Mouse (Mus musculus) intestine, embryonic 15.5 days (tissue): ENCODE results near the gene Them7. TPM values are rescaled to one million over a fixed set of nuclear protein-coding genes. Genes with fewer than 3 reads are reported as not detected.

Experiments used
- ATAC-seq: fragments of 200-750 bp; cut with Nextera tagmentation; 2 replicates; pipeline ENCODE4 v1.8.0; 2017; ENCODE audit warnings: moderate TSS enrichment, moderate library complexity
- H3K27ac ChIP-seq: fragments of 300-500 bp; sonication (generic); 2 replicates; pipeline ENCODE4 v1.5.1; 2015; ENCODE audit warnings: mild to moderate bottlenecking, inconsistent platforms
- H3K27me3 ChIP-seq: fragments of 300-500 bp; sonication (generic); replicated peaks from 2 replicates; pipeline ENCODE4 v1.6.1; 2015; ENCODE audit warnings: inconsistent platforms
- H3K36me3 ChIP-seq: fragments of 300-500 bp; sonication (generic); 2 replicates; pipeline ENCODE4 v1.6.1; 2015; ENCODE audit warnings: inconsistent platforms
- H3K4me1 ChIP-seq: fragments of 300-500 bp; sonication (generic); replicated peaks from 2 replicates; pipeline ENCODE4 v1.6.1; 2015; ENCODE audit warnings: inconsistent platforms
- H3K4me2 ChIP-seq: fragments of 300-500 bp; sonication (generic); replicated peaks from 2 replicates; pipeline ENCODE4 v1.6.1; 2015; ENCODE audit warnings: mild to moderate bottlenecking, inconsistent platforms
- H3K4me3 ChIP-seq: fragments of 300-500 bp; sonication (generic); replicated peaks from 2 replicates; pipeline ENCODE4 v1.5.1; 2015; ENCODE audit warnings: inconsistent platforms
- H3K9ac ChIP-seq: fragments of 300-500 bp; sonication (generic); 2 replicates; pipeline ENCODE4 v1.6.1; 2015; ENCODE audit warnings: inconsistent platforms
- H3K9me3 ChIP-seq: fragments of 300-500 bp; sonication (generic); 2 replicates; pipeline ENCODE4 v1.6.1; 2016; ENCODE audit warnings: inconsistent platforms
- WGBS: fragments of 180-500 bp; shearing (Covaris S2); methylation state at CpG from one replicate; pipeline ENCODE4 v1.1.7; 2015; 5-methylcytosine and 5-hydroxymethylcytosine counted together
- polyA plus RNA-seq: library from polyadenylated mRNA; unstranded; fragments of >200 nt; fragmentation: Nextera tagmentation; extraction: Ambion mirVana; gene quantifications from 2 replicates; pipeline ENCODE4 v1.2.1, GENCODE M21; 2015

Them7 gene
- polyA plus RNA-seq, 1 experiment from 2014 or later: 1.7 TPM

- Histone ChIP-seq H3K9me3 (no peaks in the 10 kb centered on the region), H3K36me3 (no peaks in the 10 kb centered on the region), H3K4me2 (0 out of 2 replicates have a peak overlapping the region, but pooled peaks have one; percentile 7), H3K4me3 (no peak overlapping the region), H3K9ac (no peak overlapping the region), H3K27me3 (peaks cover 3% of the 10 kb centered on the region; the same call in 1 of the 2 replicates), H3K27ac (no peak overlapping the region), H3K4me1 (no peaks in the 10 kb centered on the region)
- no peak for ATAC-seq
- WGBS: 28% methylated on average over 14 of the region's 14 CpGs
These were observed 146.6 kb downstream of the Them7 start for GRCm38 (mm10) chr2:105370698-105371097.

GRCm38 (mm10) chr2:105372156-105372555, 148.0 kb downstream of the Them7 start:
- Histone ChIP-seq H3K36me3 (no peaks in the 10 kb centered on the region), H3K9me3 (no peaks in the 10 kb centered on the region), H3K9ac (no peak overlapping the region), H3K4me2 (no peak overlapping the region), H3K4me1 (no peaks in the 10 kb centered on the region), H3K27ac (no peak overlapping the region), H3K27me3 (peaks cover 3% of the 10 kb centered on the region; the same call in 1 of the 2 replicates), H3K4me3 (no peak overlapping the region)
- 90% methylated on average over 6 of the region's 6 CpGs for WGBS
- ATAC-seq: no peak

- Histone ChIP-seq H3K4me1 (no peaks in the 10 kb centered on the region), H3K36me3 (no peaks in the 10 kb centered on the region), H3K9me3 (no peaks in the 10 kb centered on the region), H3K9ac (no peak overlapping the region), H3K4me3 (no peak overlapping the region), H3K27me3 (peaks cover 3% of the 10 kb centered on the region; the same call in 1 of the 2 replicates), H3K27ac (no peak overlapping the region), H3K4me2 (no peak overlapping the region)
- ATAC-seq: no peak
- 74% methylated on average over 5 of the region's 5 CpGs for WGBS
These were observed 148.6 kb downstream of the Them7 start for GRCm38 (mm10) chr2:105372727-105373126.

GRCm38 (mm10) chr2:105373658-105374057, 149.5 kb downstream of the Them7 start:
- Histone ChIP-seq H3K4me2 (no peak overlapping the region), H3K4me1 (no peaks in the 10 kb centered on the region), H3K4me3 (no peak overlapping the region), H3K27ac (no peak overlapping the region), H3K27me3 (peaks cover 3% of the 10 kb centered on the region; the same call in 1 of the 2 replicates), H3K9ac (no peak overlapping the region), H3K9me3 (no peaks in the 10 kb centered on the region), H3K36me3 (no peaks in the 10 kb centered on the region)
- no peak for ATAC-seq
- 84% methylated on average over 11 of the region's 11 CpGs for WGBS

- H3K4me2 ChIP-seq: no peak overlapping the region
- H3K9me3 ChIP-seq: no peaks in the 10 kb centered on the region
- no peak overlapping the region for H3K4me3 ChIP-seq
- no peaks in the 10 kb centered on the region for H3K4me1 ChIP-seq
- H3K27me3 ChIP-seq: peaks cover 3% of the 10 kb centered on the region; the same call in 1 of the 2 replicates
- no peak overlapping the region for H3K27ac ChIP-seq
- WGBS: 82% methylated on average over 7 of the region's 7 CpGs
- no peak overlapping the region for H3K9ac ChIP-seq
- peak; percentile 78 for ATAC-seq
- no peaks in the 10 kb centered on the region for H3K36me3 ChIP-seq
These were observed 151.1 kb downstream of the Them7 start for GRCm38 (mm10) chr2:105375261-105375660.

- WGBS: 72% methylated on average over 4 of the region's 4 CpGs
- no peaks in the 10 kb centered on the region for H3K36me3 ChIP-seq
- H3K27ac ChIP-seq: no peak overlapping the region
- H3K27me3 ChIP-seq: peaks cover 3% of the 10 kb centered on the region; the same call in 1 of the 2 replicates
- H3K4me1 ChIP-seq: no peaks in the 10 kb centered on the region
- no peak overlapping the region for H3K4me3 ChIP-seq
- no peak overlapping the region for H3K9ac ChIP-seq
- no peak for ATAC-seq
- H3K9me3 ChIP-seq: no peaks in the 10 kb centered on the region
- no peak overlapping the region for H3K4me2 ChIP-seq
These were observed 151.6 kb downstream of the Them7 start for GRCm38 (mm10) chr2:105375705-105376104.

- ATAC-seq: no peak
- no peak overlapping the region for H3K4me2 ChIP-seq
- no peaks in the 10 kb centered on the region for H3K27me3 ChIP-seq
- WGBS: 54% methylated on average over 1 of the region's 1 CpGs
- no peak overlapping the region for H3K27ac ChIP-seq
- no peaks in the 10 kb centered on the region for H3K9me3 ChIP-seq
- H3K4me1 ChIP-seq: no peaks in the 10 kb centered on the region
- no peaks in the 10 kb centered on the region for H3K36me3 ChIP-seq
- no peak overlapping the region for H3K4me3 ChIP-seq
- H3K9ac ChIP-seq: no peak overlapping the region
These were observed 155.6 kb downstream of the Them7 start for GRCm38 (mm10) chr2:105379682-105380081.

GRCm38 (mm10) chr2:105380757-105381319, 156.7 kb downstream of the Them7 start:
- Histone ChIP-seq H3K27ac (no peak overlapping the region), H3K4me1 (no peaks in the 10 kb centered on the region), H3K9ac (no peak overlapping the region), H3K4me2 (no peak overlapping the region), H3K9me3 (no peaks in the 10 kb centered on the region), H3K27me3 (no peaks in the 10 kb centered on the region), H3K36me3 (peaks cover 4% of the 10 kb centered on the region; the same call in 1 of the 2 replicates), H3K4me3 (no peak overlapping the region)
- WGBS: 87% methylated on average over 3 of the region's 3 CpGs
- ATAC-seq: no peak

- no peaks in the 10 kb centered on the region for H3K4me1 ChIP-seq
- no peak overlapping the region for H3K9ac ChIP-seq
- H3K4me3 ChIP-seq: no peak overlapping the region
- no peak overlapping the region for H3K4me2 ChIP-seq
- no peak for ATAC-seq
- H3K9me3 ChIP-seq: no peaks in the 10 kb centered on the region
- peaks cover 17% of the 10 kb centered on the region for H3K36me3 ChIP-seq
- H3K27ac ChIP-seq: no peak overlapping the region
- H3K27me3 ChIP-seq: no peaks in the 10 kb centered on the region
- 84% methylated on average over 8 of the region's 8 CpGs for WGBS
These were observed 158.9 kb downstream of the Them7 start for GRCm38 (mm10) chr2:105383063-105383462.

GRCm38 (mm10) chr2:105384998-105385397, 160.9 kb downstream of the Them7 start:
- no peak overlapping the region for H3K4me3 ChIP-seq
- peaks cover 25% of the 10 kb centered on the region for H3K36me3 ChIP-seq
- no peaks in the 10 kb centered on the region for H3K27me3 ChIP-seq
- H3K9me3 ChIP-seq: no peaks in the 10 kb centered on the region
- H3K4me1 ChIP-seq: no peaks in the 10 kb centered on the region
- WGBS: 78% methylated on average over 3 of the region's 3 CpGs
- no peak for ATAC-seq
- no peak overlapping the region for H3K4me2 ChIP-seq
- no peak overlapping the region for H3K9ac ChIP-seq
- no peak overlapping the region for H3K27ac ChIP-seq

- H3K9ac ChIP-seq: no peak overlapping the region
- H3K36me3 ChIP-seq: peaks cover 29% of the 10 kb centered on the region
- H3K4me1 ChIP-seq: no peaks in the 10 kb centered on the region
- H3K27ac ChIP-seq: no peak overlapping the region
- no peak overlapping the region for H3K4me3 ChIP-seq
- no peak overlapping the region for H3K4me2 ChIP-seq
- WGBS: 89% methylated on average over 4 of the region's 4 CpGs
- no peak for ATAC-seq
- no peaks in the 10 kb centered on the region for H3K27me3 ChIP-seq
- no peaks in the 10 kb centered on the region for H3K9me3 ChIP-seq
These were observed 162.3 kb downstream of the Them7 start for GRCm38 (mm10) chr2:105386418-105386817.

GRCm38 (mm10) chr2:105389007-105389890, 165.1 kb downstream of the Them7 start:
- no peaks in the 10 kb centered on the region for H3K27me3 ChIP-seq
- no peak for ATAC-seq
- WGBS: 83% methylated on average over 17 of the region's 17 CpGs
- H3K27ac ChIP-seq: no peak overlapping the region
- H3K4me2 ChIP-seq: no peak overlapping the region
- H3K9ac ChIP-seq: no peak overlapping the region
- H3K9me3 ChIP-seq: no peaks in the 10 kb centered on the region
- peaks cover 30% of the 10 kb centered on the region for H3K36me3 ChIP-seq
- no peaks in the 10 kb centered on the region for H3K4me1 ChIP-seq
- no peak overlapping the region for H3K4me3 ChIP-seq
